Mouse (Mus musculus) naive thymus-derived CD4-positive, alpha-beta T cell, adult 2 months (primary cell): Measurements from ENCODE around the gene Inha.

Source experiments
- DNase-seq: peaks from one replicate; pipeline ENCODE4 v3.0.0-alpha.2; 2011; ENCODE audit warnings: low read depth

The Inha gene

DNA sequence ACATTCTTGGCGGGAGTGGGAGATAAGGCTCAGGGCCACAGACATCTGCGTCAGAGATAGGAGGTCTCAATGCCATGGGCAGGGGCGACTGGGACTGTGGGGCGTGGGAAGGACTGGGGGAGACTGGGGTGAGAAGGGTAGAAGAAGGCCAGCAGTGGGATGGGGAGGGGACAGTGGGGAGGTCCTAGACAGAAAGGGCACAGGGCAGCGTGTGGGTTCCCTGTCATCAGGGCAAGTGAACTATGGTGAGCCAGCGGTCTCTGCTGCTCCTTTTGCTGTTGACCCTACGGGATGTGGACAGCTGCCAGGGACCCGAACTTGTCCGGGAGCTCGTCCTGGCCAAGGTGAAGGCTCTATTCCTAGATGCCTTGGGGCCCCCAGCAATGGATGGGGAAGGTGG, at the start of gene Inha:
Inha (plus strand) TSS at position 72 of the 400 bp plus-strand sequence.
- DNase-seq = no peak

GRCm38 (mm10) chr1:75457710-75458024, 49.2 kb upstream of the Inha start:
- DNase-seq = no peak

GRCm38 (mm10) chr1:75458025-75458788, 48.7 kb upstream of the Inha start:
- no peak for DNase-seq

DNA sequence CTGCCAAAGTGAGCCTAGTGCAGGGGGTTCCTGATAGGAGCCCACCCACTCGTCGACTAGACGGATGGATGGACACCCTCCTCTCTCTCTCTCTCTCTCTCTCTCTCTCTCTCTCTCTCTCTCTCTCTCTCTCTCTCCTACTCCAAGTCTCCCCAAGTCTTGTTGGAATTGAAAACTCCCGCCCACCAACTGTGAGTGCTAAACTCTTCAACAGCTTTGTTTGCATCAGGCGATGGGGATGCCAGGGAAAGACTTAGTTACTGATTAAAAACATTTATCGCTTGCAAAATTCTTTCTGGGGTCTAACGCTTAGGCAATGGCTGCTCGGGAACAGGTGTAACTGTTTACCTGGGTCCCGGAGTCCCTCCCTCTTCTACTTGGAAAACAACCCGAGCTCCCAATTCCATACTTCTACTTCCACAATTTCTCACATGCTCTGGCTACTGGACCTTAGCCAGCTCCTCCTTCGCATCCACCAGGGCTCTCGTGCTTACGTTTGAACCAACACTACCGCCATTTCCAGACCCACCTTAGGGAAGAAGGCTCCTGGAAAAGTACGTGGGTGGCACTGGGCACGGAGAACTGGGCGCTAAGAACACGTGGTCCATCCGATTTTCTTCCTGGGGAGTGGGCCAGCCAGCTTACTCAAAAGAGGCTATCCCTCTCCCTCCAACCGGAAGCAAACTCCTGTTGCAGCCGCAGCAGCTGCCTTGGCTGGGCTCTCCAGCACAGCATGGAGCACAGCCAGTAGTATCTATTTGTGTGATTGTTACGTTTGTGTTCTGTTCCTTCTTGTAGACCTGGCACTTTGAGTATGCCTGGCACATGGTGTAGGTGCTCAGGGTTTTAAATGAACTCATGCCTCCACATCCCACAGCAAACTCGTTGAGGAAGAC, 47.8 kb upstream of the Inha start:
- no peak for DNase-seq

- DNase-seq = no peak
These were observed 46.6 kb upstream of the Inha start for GRCm38 (mm10) chr1:75460297-75460696.

- no peak for DNase-seq
These were observed 44.2 kb upstream of the Inha start for GRCm38 (mm10) chr1:75462636-75463035.

DNA sequence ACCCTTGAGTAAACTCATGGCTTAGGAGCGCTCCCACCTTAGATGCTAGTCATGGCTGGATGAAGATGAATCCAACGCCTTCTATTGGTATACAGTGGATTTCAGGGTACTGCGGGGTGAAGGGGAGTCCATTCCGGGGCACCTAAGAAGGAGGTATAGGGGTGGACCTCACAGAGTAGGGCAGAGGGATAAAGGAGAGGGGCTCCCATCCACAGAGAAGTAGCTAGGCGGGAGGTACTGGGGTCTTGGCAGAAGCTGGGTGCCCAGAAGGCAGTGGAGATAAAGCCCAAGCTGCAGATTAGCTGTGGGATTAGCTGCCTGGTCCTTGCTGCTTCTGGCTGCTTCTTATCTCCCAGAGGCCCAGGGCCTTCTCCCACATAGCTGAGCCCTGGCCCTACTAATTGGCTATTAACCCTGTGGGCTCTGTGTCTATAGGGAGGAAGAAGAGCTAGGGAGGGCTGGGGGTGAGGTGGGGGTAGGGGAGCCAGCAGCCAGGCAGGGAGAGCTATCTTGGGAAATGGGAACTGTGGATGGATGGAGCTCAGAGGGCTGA, 43.1 kb upstream of the Inha start:
- no peak for DNase-seq

- peak; percentile 80 for DNase-seq
These were observed 39.5 kb upstream of the Inha start for GRCm38 (mm10) chr1:75467215-75467927.

- DNase-seq = no peak
These were observed 37.5 kb upstream of the Inha start for GRCm38 (mm10) chr1:75469287-75469825.

DNA sequence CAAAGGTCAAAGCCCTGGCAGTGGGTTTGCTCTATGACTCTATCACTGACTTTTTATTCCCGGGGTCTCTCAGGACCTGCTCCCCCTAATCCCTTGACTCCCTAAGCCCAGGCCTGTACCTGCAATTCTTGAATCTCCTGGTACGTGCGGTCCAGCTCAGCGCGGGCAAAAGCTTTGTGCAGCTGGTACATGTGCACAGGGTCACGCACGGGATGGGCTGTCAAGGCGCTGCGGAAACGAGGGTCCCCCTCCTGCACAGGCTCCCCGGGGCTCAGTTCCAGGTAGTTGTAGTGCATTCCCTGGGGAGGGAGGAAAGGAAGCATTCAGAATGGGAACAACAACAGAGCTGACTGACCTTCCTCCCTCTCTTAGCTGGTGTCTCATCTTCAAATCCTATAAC, 30.4 kb upstream of the Inha start:
- no peak for DNase-seq

DNA sequence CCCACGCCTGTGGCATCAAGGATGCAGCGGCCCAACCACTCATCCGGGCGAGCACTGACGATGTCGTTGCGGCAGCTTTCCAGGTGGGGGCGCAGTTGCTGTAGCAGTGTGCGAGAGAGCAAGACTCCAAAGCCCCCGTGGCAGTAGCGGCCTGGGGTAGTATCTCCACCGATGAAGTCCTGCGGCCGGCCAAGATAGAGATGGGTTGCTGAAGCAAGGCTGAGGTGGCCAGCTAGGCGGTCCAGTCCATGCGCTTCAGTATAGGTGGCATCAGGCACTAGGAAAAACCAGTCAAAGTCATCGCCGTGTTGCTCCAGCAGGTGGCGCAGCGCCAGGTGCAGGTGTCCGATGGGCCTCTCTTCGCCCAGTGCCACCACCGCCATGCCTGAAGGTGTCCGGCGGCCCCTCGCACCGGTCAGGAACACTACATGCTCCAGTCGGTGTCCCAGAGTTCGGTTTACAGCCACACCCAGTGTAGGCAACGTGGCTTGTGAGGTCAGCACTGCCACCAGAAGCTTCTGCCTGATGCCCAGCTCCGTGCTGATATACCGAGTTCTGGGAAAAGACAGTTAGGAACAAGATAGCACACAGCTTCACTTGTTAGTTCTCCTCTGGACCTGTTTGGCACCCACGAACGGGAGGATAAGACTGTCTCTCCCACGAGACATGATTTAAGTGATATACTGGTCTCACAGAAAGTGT, 29.5 kb upstream of the Inha start:
- DNase-seq = peak; percentile 88

DNA sequence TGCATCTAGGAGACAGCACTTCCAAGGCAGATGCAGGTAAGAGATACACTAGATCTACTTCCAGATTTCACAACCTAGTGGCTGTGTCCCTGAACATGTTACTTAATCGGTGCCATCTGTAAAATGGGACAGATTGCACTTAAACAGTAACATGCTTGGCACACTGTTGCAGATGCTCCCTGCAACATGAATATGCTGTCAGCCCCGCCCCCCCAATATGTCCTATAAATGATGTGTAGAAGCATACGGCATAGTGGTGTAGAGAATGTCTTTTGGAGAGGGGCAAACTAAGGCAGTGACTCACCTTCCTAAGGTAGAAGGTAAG, 28.9 kb upstream of the Inha start:
- DNase-seq = peak; percentile 57

DNA sequence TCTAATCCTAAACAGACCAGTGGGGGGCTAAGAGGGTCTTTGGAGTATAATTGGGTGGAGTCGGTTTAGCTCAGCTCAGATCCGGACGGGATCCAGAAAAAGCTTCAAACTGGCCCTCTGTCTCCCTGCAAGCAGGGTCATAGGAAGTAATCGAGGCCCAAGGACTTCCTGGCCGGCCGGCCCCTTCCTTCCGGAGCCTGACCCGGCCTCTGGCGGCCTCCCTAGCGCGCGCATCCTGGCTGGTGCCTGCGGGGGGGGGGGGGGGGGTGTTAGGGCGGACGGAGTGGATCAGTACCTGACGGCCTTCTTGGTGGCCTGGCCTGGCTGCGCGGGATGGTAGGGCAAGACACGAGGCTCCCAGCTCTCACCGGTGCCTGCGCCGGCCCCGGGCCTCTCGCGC, 28.4 kb upstream of the Inha start:
- no peak for DNase-seq

GRCm38 (mm10) chr1:75478916-75479634, 27.8 kb upstream of the Inha start, which contains the start of the genes Chpf and Tmem198:
Gene Chpf (minus strand): TSS chr1:75479307.
Gene Tmem198 (plus strand): TSS chr1:75479532.
- peak; percentile 96 for DNase-seq

DNA sequence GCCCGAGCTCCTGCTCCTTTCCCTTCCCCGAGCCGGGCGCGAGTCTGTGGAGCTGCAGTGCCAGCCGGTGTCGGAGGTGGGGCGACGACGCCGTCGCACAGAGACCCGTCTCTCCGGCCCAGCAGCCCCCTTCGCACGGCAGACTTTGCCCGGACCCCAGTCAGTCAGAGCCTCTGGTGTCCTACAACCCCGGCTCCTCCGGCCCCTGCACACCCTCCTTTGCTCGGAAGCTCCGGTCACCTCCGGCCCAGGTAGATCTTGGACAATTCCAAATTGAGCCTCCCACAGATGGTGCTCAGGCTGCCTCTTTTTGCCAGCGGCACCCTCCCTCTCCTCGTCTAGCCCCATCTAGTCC, 27.3 kb upstream of the Inha start:
- no peak for DNase-seq

GRCm38 (mm10) chr1:75480036-75480435, 26.8 kb upstream of the Inha start:
- DNase-seq = no peak

GRCm38 (mm10) chr1:75480735-75481134, 26.1 kb upstream of the Inha start:
- DNase-seq = no peak

DNA sequence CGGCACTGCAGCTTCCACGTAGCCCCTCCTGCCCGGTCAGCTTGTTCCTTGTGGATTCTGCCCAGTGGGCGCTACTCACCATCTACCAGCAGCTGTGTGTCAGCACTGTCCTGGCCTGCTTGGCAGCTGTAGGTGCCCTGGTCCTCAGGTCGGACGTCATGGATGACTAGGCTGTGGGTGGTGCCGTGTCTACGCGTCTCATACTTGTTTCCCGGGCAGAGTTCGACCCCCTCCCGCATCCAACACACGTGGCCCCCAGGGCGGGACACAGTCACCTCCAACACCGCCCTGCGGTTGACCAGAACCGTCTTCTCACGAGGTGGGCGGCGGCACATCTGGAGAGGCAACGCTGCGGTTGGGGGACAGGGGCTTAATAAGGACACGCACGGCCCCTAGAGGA, 20.3 kb upstream of the Inha start:
- DNase-seq = no peak

DNA sequence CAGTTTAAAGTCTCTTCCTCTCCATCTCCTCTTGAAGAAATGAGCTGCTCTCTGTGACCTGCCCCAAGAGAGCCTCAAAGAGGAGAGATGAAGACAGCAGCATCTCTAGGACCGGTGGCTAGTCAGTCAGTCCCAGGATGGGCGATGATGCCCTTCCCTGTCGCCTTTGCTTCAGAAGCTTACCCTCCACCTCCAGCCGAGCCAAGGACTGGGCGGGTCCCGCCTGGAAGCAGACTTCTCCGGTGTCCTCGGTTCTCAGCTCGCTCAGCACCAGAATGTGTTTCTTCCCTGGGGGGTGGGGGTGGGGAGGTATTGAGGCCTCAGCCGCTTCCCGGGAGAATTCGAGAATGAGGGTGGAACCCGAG, 19.9 kb upstream of the Inha start:
- no peak for DNase-seq

DNA sequence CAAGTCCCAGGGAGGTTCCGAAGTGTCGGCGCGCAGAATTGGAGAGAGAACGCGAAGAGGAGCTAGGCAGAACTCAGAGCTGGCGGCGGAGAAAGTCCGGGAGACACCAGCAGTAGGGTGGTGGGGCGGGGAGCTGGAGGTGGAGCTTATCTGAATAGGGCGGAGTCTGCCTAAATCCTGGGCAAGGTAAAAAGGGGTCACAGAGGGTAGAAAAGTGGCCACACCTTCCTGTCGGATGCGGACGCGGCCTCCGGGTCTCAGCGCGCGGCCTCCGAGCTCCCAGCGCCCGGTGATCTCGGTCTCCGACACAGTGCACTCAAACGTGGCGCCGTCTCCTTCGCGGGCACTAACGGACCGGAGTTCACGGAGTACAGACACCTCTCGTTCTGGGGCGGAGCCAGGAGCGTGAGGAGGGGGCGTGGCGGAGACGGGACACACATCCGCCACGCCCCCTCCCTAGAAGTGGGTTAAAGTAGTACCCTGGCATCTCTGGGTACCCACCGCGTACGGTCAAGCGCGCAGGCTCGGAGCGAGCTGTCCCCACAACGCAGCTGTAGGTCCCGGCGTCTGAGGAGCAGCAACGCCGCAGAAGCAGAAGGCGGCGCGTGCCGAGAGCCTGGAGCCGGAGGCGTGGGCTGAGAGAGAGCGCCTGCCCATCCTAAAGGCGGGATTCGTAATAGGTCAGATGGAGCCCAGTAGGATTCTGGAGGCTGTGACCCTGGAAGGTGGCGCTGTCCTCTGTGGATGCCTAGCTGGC, 19.3 kb upstream of the Inha start:
- DNase-seq = peak; percentile 79
